ENCODE assay signal across 29 mouse cellular contexts in the genomic region with DNA sequence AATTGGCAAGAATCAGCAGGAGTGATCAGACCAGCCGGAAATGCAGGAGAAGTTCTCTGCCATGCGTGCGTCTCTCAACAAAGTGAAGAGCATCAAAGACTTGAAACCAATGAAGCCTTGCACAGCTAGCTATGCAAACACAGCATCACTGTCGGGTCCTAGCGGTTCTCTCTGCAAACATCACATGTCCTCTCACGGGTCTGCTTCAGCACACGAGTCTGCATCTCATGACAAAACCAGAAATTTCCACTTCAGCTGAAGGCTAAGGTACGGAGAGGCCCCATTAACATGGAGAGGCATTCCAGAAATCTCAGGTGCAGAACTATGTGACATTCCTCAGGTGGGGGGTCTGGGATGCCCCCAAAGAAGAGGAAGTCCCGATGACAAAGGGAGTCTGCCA. TPM values are rescaled to one million over a fixed set of nuclear protein-coding genes. Genes with fewer than 3 reads are reported as not detected.
DNase-seq lines count a peak whose midpoint lies in the region; ATAC-seq and TF ChIP-seq lines count a peak whose summit lies in the region.
"Had no signal": no experiment of that assay in that cellular context is flagged by ENCODE, and none has a peak within 500 bp of the region (broad histone marks: within the 10 kb centered on the region; RNA-seq: fewer than 3 reads in every experiment).

No protein-coding gene starts in this region.

- H3K36me3 ChIP-seq in midbrain, embryonic 11.5 days (ENCODE audit: control insufficient read depth, insufficient read depth, low read length), result no peaks in the 10 kb centered on the region
- H3K36me3 ChIP-seq in midbrain, embryonic 13.5 days, result no peaks in the 10 kb centered on the region
- H3K36me3 ChIP-seq: embryonic facial prominence, embryonic 13.5 days; embryonic facial prominence, embryonic 15.5 days; forebrain, embryonic 10.5 days; forebrain, embryonic 12.5 days; G1E had no signal

- peak; percentile 4 for DNase-seq in lung, adult 2 months
- no peak for DNase-seq in lung, postnatal 25 days (ENCODE audit: low spot score)
- peak; percentile 66 for DNase-seq in midbrain, embryonic 11.5 days (ENCODE audit: low spot score, missing footprints)
- DNase-seq in B cell, adult 2 months, result peak; percentile 65 to 66
- DNase-seq in R1 (ENCODE audit: low read depth, low spot score), result peak; percentile 32
- DNase-seq in adrenal gland, adult 18-20 months (ENCODE audit: low spot score in 2 of 2), result no peak
- no peak for DNase-seq in cerebellum, adult 8-10 months
- DNase-seq: adrenal gland, adult 8-10 months; adrenal gland, postnatal 14 days; adrenal gland, postnatal 36 days; cerebellum, adult 11-12 months; cerebellum, adult 2 months; cerebellum, adult 9-11 months; cerebellum, postnatal 14 days; cerebellum, postnatal 36 days; embryo, embryonic 11 days had no signal

- no peak for TF ChIP-seq POLR2A in lung, adult 2 months (IDR thresholded peaks at IDR 0.05; ENCODE audit: borderline replicate concordance, extremely low read depth, low read depth, low read length)

- no peak overlapping the region for H3K4me3 ChIP-seq in lung, adult 2 months (replicated peaks; ENCODE audit: extremely low read depth, low read depth, low read length)
- H3K4me3 ChIP-seq in midbrain, embryonic 11.5 days (ENCODE audit: low read depth, low read length), result no peak overlapping the region
- no peak overlapping the region for H3K4me3 ChIP-seq in midbrain, embryonic 13.5 days (replicated peaks)
- H3K4me3 ChIP-seq: embryonic facial prominence, embryonic 13.5 days; embryonic facial prominence, embryonic 15.5 days; erythroblast, embryonic 14.5 days; forebrain, embryonic 10.5 days; forebrain, embryonic 12.5 days had no signal

- no peak overlapping the region for H3K27ac ChIP-seq in midbrain, embryonic 11.5 days (ENCODE audit: low read depth, low read length)
- H3K27ac ChIP-seq in midbrain, embryonic 13.5 days, result no peak overlapping the region
- H3K27ac ChIP-seq: embryonic facial prominence, embryonic 13.5 days; embryonic facial prominence, embryonic 15.5 days; forebrain, embryonic 10.5 days; forebrain, embryonic 12.5 days had no signal

- H3K9ac ChIP-seq in midbrain, embryonic 11.5 days (ENCODE audit: low read length), result no peak overlapping the region
- H3K9ac ChIP-seq in midbrain, embryonic 13.5 days (replicated peaks), result no peak overlapping the region
- H3K9ac ChIP-seq: embryonic facial prominence, embryonic 13.5 days; embryonic facial prominence, embryonic 15.5 days; forebrain, embryonic 12.5 days had no signal

- H3K4me1 ChIP-seq in lung, adult 2 months (ENCODE audit: control insufficient read depth, insufficient read depth, low read length), result no peaks in the 10 kb centered on the region; the same call in 1 of the 2 replicates
- peaks cover 3% of the 10 kb centered on the region; the same call in 1 of the 2 replicates for H3K4me1 ChIP-seq in midbrain, embryonic 11.5 days (ENCODE audit: control insufficient read depth, insufficient read depth, low read length)
- H3K4me1 ChIP-seq in midbrain, embryonic 13.5 days (replicated peaks), result no peaks in the 10 kb centered on the region
- H3K4me1 ChIP-seq: embryonic facial prominence, embryonic 13.5 days; embryonic facial prominence, embryonic 15.5 days had no signal

- no peaks in the 10 kb centered on the region for H3K27me3 ChIP-seq in midbrain, embryonic 11.5 days (ENCODE audit: control insufficient read depth, insufficient read depth, low read length)
- H3K27me3 ChIP-seq in midbrain, embryonic 13.5 days, result no peaks in the 10 kb centered on the region; the same call in 1 of the 2 replicates
- H3K27me3 ChIP-seq: embryonic facial prominence, embryonic 13.5 days; embryonic facial prominence, embryonic 15.5 days had no signal

- no peak overlapping the region for H3K4me2 ChIP-seq in midbrain, embryonic 11.5 days
- H3K4me2 ChIP-seq in midbrain, embryonic 13.5 days (replicated peaks), result no peak overlapping the region
- H3K4me2 ChIP-seq: embryonic facial prominence, embryonic 13.5 days; embryonic facial prominence, embryonic 15.5 days; forebrain, embryonic 12.5 days had no signal

- H3K9me3 ChIP-seq in midbrain, embryonic 11.5 days (ENCODE audit: control insufficient read depth, low read length), result no peaks in the 10 kb centered on the region
- no peaks in the 10 kb centered on the region for H3K9me3 ChIP-seq in midbrain, embryonic 13.5 days
- H3K9me3 ChIP-seq: embryonic facial prominence, embryonic 13.5 days; embryonic facial prominence, embryonic 15.5 days; forebrain, embryonic 10.5 days; forebrain, embryonic 12.5 days; G1E had no signal

- no peak for ATAC-seq in midbrain, embryonic 11.5 days (ENCODE audit: low FRiP score)
- no peak for ATAC-seq in midbrain, embryonic 13.5 days
- ATAC-seq: forebrain, embryonic 14.5 days; forebrain, embryonic 16.5 days; Patski had no signal

- no peak for TF ChIP-seq CTCF in lung, adult 2 months (IDR thresholded peaks at IDR 0.05; ENCODE audit: insufficient read depth, low read length)

- WGBS in lung, adult 2 months, result 50% methylated on average over 9 of the region's 9 CpGs
- WGBS in midbrain, embryonic 11.5 days, result 82% methylated on average over 9 of the region's 9 CpGs
- 79% methylated on average over 9 of the region's 9 CpGs for WGBS in midbrain, embryonic 13.5 days

RNA-seq across cellular contexts. Expression of a gene that starts 3.4 kb away (rescaled TPM):
- polyA plus RNA-seq in lung, adult 2 months (2012; rRNA removed), result 576 and 610 TPM in 2 replicates
- polyA plus RNA-seq in midbrain, embryonic 11.5 days (2014; fragmentation: Nextera tagmentation; extraction: Ambion mirVana), result 0.21 and 0.33 TPM in 2 replicates
- polyA plus RNA-seq in midbrain, embryonic 13.5 days (2015; fragmentation: Nextera tagmentation; extraction: Ambion mirVana), result 0.64 and 1.3 TPM in 2 replicates
- total RNA-seq in adrenal gland, adult 18-20 months (2021), result 1 to 10 TPM; 1.3 to 1.6 TPM
- polyA plus RNA-seq: C2C12 had no signal

RNA-seq across cellular contexts. Expression of a gene that starts 15.1 kb away (rescaled TPM):
- polyA plus RNA-seq in lung, adult 2 months (2012; rRNA removed), result 194 and 216 TPM in 2 replicates
- 63.8 and 69.6 TPM in 2 replicates for polyA plus RNA-seq in midbrain, embryonic 11.5 days (2014; fragmentation: Nextera tagmentation; extraction: Ambion mirVana)
- 71.3 and 74.9 TPM in 2 replicates for polyA plus RNA-seq in midbrain, embryonic 13.5 days (2015; fragmentation: Nextera tagmentation; extraction: Ambion mirVana)
- 100 to 1,000 TPM; 108 to 128 TPM for total RNA-seq in adrenal gland, adult 18-20 months (2021)

RNA-seq across cellular contexts. Expression of a gene that starts 20.2 kb away (rescaled TPM):
- polyA plus RNA-seq in lung, adult 2 months (2012; rRNA removed), result 34.3 and 38.3 TPM in 2 replicates
- polyA plus RNA-seq in midbrain, embryonic 11.5 days (2014; fragmentation: Nextera tagmentation; extraction: Ambion mirVana), result 51.8 and 58.5 TPM in 2 replicates
- 38.7 and 40.1 TPM in 2 replicates for polyA plus RNA-seq in midbrain, embryonic 13.5 days (2015; fragmentation: Nextera tagmentation; extraction: Ambion mirVana)
- total RNA-seq in adrenal gland, adult 18-20 months (2021), result 1 to 10 TPM; 8.3 to 9.4 TPM

RNA-seq across cellular contexts. Expression of a gene that starts 21.7 kb away (rescaled TPM):
- polyA plus RNA-seq in lung, adult 2 months (2012; rRNA removed), result 36.0 and 42.5 TPM in 2 replicates
- polyA plus RNA-seq in midbrain, embryonic 11.5 days (2014; fragmentation: Nextera tagmentation; extraction: Ambion mirVana), result 0.86 and 1.3 TPM in 2 replicates
- polyA plus RNA-seq in midbrain, embryonic 13.5 days (2015; fragmentation: Nextera tagmentation; extraction: Ambion mirVana), result 3.7 and 4.4 TPM in 2 replicates
- 1 to 10 TPM; 4.0 to 5.6 TPM for total RNA-seq in adrenal gland, adult 18-20 months (2021)
- polyA plus RNA-seq: G1E had no signal

RNA-seq across cellular contexts. Expression of a gene that starts 36.9 kb away (rescaled TPM):
- polyA plus RNA-seq in lung, adult 2 months (2012; rRNA removed), result 11.2 and 11.7 TPM in 2 replicates
- polyA plus RNA-seq in midbrain, embryonic 11.5 days (2014; fragmentation: Nextera tagmentation; extraction: Ambion mirVana), result 0.07 TPM in 1 of 2 replicates, not detected in the other
- not detected in 2 replicates for polyA plus RNA-seq in midbrain, embryonic 13.5 days (2015; fragmentation: Nextera tagmentation; extraction: Ambion mirVana)
- total RNA-seq in adrenal gland, adult 18-20 months (2021), result under 1 TPM; 0.19 to 0.43 TPM
- total RNA-seq: common myeloid progenitor, adult 5-6 weeks; G1E had no signal
- polyA plus RNA-seq: embryonic facial prominence, embryonic 11.5 days; forebrain, embryonic 10.5 days; forebrain, embryonic 12.5 days; forebrain, embryonic 14.5 days; forebrain, embryonic 16.5 days; G1E had no signal

Comparison
In these comparisons a context has a peak if more than half of its experiments do, and no peak if none do; other contexts are left out.
1. DNase-seq: peak in lung, adult 2 months (single experiment), midbrain, embryonic 11.5 days (single experiment), B cell, adult 2 months (2 of 2) and R1 (single experiment); none in lung, postnatal 25 days (single experiment), adrenal gland, adult 18-20 months (0 of 2) and cerebellum, adult 8-10 months (single experiment).
2. RNA of a gene that starts 3.4 kb away (polyA plus RNA-seq): 576 to 610 TPM in lung, adult 2 months; 0.64 to 1.3 TPM in midbrain, embryonic 13.5 days and 0.21 to 0.33 TPM in midbrain, embryonic 11.5 days; every median in the first group is over 100 times any median in the second.